Mouse (Mus musculus) right cerebral cortex, postnatal 25 days (tissue): ENCODE data around the gene Ptpn4.

Experiments used
- DNase-seq: peaks from one replicate; pipeline ENCODE4 v3.0.0; 2022

Ptpn4 gene

DNA sequence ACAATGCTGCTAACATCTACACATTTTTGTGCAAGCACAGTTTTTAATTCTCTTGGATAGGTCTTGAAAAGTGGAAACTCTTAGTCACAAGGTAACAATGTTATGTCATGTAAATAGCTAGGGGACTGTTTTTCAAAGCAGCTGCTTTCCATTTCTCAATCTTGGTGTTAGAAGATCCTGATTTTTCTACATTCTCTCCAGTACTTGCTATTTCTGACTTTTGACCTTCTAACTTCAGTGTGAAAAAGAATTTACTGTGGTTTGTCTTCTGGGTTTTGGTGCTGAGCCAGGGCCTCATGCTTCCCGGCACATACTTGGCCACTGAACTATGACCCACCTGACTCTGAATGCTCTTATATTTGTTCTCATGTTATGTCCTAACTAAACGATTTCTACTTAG, 197.4 kb downstream of the Ptpn4 start:
- no peak for DNase-seq

DNA sequence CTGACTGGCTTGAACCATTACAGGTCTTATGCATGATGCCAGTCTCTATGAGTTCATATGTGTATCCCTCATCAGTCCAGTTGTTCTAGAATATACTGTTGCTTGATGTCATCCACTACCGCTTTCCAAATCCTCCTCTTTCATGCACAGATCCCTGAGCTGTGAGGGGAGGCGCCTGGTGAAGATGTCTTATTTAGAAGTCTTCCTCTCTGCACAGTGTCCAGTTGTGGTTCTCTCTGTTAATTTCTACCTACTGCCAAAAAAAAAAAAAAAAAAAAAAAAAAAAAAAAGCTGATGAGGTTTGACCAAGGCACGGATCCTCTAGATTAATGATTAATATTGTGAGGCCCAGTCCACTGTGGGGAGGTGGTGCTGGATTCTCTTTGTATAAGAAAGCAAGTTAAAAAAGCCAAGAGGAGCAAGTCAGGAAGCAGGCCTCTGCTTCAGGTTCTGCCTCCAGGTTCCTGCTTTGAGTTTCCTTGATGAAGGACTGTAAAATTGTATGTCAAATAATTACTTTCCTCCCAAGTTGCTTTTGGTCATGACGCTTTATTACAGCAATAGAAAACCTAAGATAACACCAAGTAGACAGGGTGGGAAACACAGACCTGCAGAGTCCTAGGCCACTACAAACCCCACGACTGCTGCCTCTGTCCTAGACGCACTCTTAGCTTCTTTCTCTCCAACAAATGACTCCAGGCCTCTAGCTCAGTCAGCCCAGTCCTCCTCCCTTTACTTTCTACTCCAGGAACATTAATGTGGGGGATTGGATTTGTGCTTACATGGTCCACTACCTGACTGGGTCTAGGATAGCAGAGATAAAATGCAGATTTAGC, 200.0 kb downstream of the Ptpn4 start:
- no peak for DNase-seq

DNA sequence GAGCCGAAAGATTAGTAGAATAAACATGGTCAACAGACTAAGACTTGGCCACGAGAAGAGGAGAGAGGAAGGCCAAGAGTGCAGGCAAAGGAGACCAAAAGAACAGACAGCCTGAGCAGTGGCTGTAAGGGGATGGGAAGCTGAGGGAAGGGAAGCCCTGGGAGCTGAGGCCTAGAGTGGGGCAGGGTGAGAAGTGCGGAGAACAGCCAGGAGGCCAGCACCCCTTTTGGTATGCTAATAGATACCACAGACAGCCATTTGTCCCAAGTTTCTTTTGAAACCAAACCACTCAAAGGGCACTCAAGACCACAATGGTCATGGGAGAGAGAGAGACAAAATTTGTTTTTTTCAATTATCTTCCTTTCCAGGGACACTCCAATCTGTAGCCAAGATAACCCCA, 202.7 kb downstream of the Ptpn4 start:
- no peak for DNase-seq

GRCm38 (mm10) chr1:119630428-119630827, 207.0 kb downstream of the Ptpn4 start:
- no peak for DNase-seq

DNA sequence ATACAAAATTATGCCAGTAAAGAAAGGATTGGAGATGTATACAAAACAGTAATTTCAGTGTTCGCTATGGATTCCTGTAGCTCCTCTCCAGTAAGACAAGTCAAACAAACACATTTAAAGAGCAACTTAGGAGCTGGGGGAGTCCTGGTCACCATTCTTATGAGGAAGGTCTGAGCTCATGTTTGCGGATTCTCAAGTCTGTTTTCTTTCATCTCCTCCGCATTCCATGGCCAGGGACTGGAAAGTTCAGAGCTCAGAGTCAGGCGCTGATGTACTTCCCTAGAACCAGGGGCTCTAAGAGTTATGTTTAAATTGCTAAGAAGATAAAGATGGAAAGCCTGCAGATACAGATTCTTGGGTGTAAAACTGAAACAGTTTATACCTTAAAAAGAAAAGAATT, 210.6 kb downstream of the Ptpn4 start:
- no peak for DNase-seq

- DNase-seq = no peak
Observed at GRCm38 (mm10) chr1:119624444-119624843, 213.0 kb downstream of the Ptpn4 start.

- peak; percentile 25 for DNase-seq
Observed at GRCm38 (mm10) chr1:119605396-119605795, 232.0 kb downstream of the Ptpn4 start.
